8 mouse cellular contexts compared by ENCODE assay signal in genomic region chr13:31207709-31208108, GRCm38 (mm10).
A peak's percentile ranks its signal among the peaks of the same experiment; 100 is the strongest.
DNase-seq lines count a peak whose midpoint lies in the region.

No protein-coding gene starts in this region.

- intact Hi-C loops in gastrocnemius, postnatal 14 days (cut with DNase I; ENCODE audit: low total_unique reads): loop anchor here (5.0 kb wide), 1 partner anchor 420 kb away; the partner anchor contains the start of gene Foxf2

- peak; percentile 7 to 22 for DNase-seq in layer of hippocampus, adult 8-10 months (ENCODE audit: low spot score in 2 of 2)
- DNase-seq in layer of hippocampus, postnatal 25 days (ENCODE audit: extremely low spot score in 1 of 2, low spot score in 1 of 2): no peak
- DNase-seq in adrenal gland, adult 8-10 months: peak; percentile 58
- DNase-seq in gastrocnemius, postnatal 14 days: peak; percentile 64
- peak; percentile 66 to 81 for DNase-seq in kidney, postnatal 25 days
- DNase-seq in mesoderm, embryonic 11.5 days (ENCODE audit: low read depth, low spot score): peak; percentile 24
- DNase-seq in urinary bladder, postnatal 36 days (ENCODE audit: low spot score in 2 of 2): peak; percentile 53 to 79
- no peak for DNase-seq in cerebellum, adult 11-12 months

Comparison
In these comparisons a context has a peak if more than half of its experiments do, and no peak if none do; other contexts are left out.
1. DNase-seq: peak in layer of hippocampus, adult 8-10 months (2 of 2), adrenal gland, adult 8-10 months (single experiment), gastrocnemius, postnatal 14 days (single experiment), kidney, postnatal 25 days (2 of 2), mesoderm, embryonic 11.5 days (single experiment) and urinary bladder, postnatal 36 days (2 of 2); none in layer of hippocampus, postnatal 25 days (0 of 2) and cerebellum, adult 11-12 months (single experiment).